Mouse (Mus musculus): ENCODE data around the gene 1700023F06Rik. TPM values are rescaled to one million over a fixed set of nuclear protein-coding genes. Genes with fewer than 3 reads are reported as not detected.
A peak's percentile ranks its signal among the peaks of the same experiment; 100 is the strongest.

1700023F06Rik gene
- polyA plus RNA-seq, 1 experiment from 2014 or later = 0.35 TPM

GRCm38 (mm10) chr11:103218517-103218901, 10.2 kb upstream of the 1700023F06Rik start:
- 0 out of 2 replicates have a peak, but pooled peaks cover 3% of the 10 kb centered on the region for H3K9me3 ChIP-seq
- H3K4me3 ChIP-seq = peak overlapping the region; percentile 67
- no peak for DNase-seq (ENCODE audit: low spot score)
- H3K4me1 ChIP-seq = peaks cover 10% of the 10 kb centered on the region
- H3K27me3 ChIP-seq (ENCODE audit: insufficient read depth, poor library complexity, severe bottlenecking) = peaks cover 52% of the 10 kb centered on the region
- H3K36me3 ChIP-seq = peaks cover 17% of the 10 kb centered on the region
- 31% methylated on average over 6 of the region's 6 CpGs for WGBS
- peak overlapping the region; percentile 59 for H3K27ac ChIP-seq

DNA sequence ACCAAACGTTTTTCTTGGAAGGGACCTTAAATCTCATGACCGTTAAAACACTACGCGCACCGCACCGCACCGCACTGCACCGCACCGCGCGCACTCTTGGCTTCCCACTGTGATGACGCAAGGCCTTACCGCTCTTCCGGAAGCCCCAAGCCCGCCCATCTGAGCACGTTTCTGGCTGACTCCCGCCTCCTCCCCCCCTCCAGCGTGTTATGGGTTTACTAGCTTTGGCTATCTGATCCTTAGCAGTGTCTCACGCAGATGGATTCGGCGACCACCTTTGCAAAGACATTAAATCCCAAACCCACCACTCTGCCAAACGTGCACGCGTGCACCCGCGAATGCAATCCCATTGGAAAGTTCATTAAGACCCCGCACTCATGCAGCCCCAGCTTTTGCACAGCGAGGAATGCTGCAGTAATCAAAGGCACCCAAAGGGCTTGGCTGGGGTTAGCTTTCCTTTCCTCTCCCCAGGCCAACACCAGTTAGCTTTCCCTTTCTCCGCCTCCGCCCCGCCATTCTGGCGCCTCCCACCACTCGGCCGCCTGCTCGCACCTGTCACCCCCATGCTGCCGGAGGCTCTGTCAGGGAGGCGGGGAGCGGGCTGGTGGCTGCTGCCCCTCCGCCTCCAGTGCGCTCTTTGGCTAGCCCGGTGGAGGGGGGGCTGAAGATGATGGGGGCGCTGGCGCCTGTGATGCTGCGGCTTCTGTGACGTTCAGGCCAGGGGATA, 9.6 kb upstream of the 1700023F06Rik start, which contains the start of gene Spata32:
TSS of gene Spata32 (minus strand) at position 643 of the 727 bp plus-strand sequence.
- Histone ChIP-seq H3K4me3 (peak within 1 kb of the TSS; percentile 67), H3K27me3 (ENCODE audit: insufficient read depth, poor library complexity, severe bottlenecking) (peaks cover 52% of the 10 kb centered on the region), H3K9me3 (0 out of 2 replicates have a peak, but pooled peaks cover 5% of the 10 kb centered on the region), H3K4me1 (peaks cover 10% of the 10 kb centered on the region), H3K36me3 (peaks cover 17% of the 10 kb centered on the region), H3K27ac (peak within 1 kb of the TSS; percentile 59)
- DNase-seq (ENCODE audit: low spot score) = peak; percentile 80
- 2% methylated on average over 45 of the region's 45 CpGs for WGBS

GRCm38 (mm10) chr11:103215355-103215754, 7.0 kb upstream of the 1700023F06Rik start:
- H3K9me3 ChIP-seq = 0 out of 2 replicates have a peak, but pooled peaks cover 5% of the 10 kb centered on the region
- peaks cover 40% of the 10 kb centered on the region for H3K27me3 ChIP-seq (ENCODE audit: insufficient read depth, poor library complexity, severe bottlenecking)
- no peak for DNase-seq (ENCODE audit: low spot score)
- no peaks in the 10 kb centered on the region for H3K36me3 ChIP-seq
- H3K27ac ChIP-seq = no peak overlapping the region
- H3K4me3 ChIP-seq = no peak overlapping the region
- H3K4me1 ChIP-seq = peaks cover 10% of the 10 kb centered on the region
- 75% methylated on average over 1 of the region's 1 CpGs for whole genome bisulfite sequencing

DNA sequence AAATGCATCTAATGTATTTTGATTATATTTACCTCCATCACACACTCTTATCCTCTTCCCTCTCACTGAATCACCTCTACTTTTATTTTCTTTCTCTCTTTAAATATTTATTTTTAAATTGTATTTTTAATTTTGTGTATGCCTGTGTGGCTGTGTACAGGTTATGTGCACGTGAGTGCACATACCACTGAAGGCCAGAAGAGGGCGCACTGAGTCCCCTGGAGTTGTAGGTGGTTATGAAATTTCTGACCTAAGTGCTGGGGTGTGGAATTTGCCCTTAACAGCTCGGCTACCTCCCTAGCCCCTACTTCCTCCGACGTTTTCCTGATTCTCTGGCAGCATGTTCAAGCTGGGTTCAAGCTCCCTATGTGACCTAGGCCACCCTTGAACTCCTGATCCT, 5.4 kb upstream of the 1700023F06Rik start:
- DNase-seq (ENCODE audit: low spot score) = no peak
- WGBS = 78% methylated on average over 5 of the region's 5 CpGs
- H3K4me1 ChIP-seq = peaks cover 10% of the 10 kb centered on the region
- H3K36me3 ChIP-seq = no peaks in the 10 kb centered on the region
- no peak overlapping the region for H3K27ac ChIP-seq
- H3K9me3 ChIP-seq = 0 out of 2 replicates have a peak, but pooled peaks cover 5% of the 10 kb centered on the region
- H3K27me3 ChIP-seq (ENCODE audit: insufficient read depth, poor library complexity, severe bottlenecking) = peaks cover 24% of the 10 kb centered on the region
- H3K4me3 ChIP-seq = no peak overlapping the region

DNA sequence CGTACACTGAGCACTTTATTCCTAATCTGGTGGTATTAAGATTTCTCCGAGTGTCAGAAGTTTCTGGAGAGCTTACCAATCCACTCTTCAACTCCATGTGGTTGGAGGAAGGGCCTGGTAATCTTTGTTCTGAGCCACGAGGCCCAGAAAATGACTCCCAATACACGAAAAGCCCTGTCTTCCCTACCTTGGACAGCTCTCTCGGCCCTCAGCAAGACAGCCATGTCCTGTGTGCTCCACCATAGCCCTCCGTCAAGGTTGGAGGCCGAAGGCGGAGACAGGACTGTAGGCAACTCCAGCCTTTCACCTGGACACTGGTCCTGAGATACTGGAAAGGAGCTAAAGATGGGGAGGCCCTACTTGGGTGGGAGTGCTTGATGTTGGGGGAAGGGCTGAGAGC, 1.9 kb upstream of the 1700023F06Rik start:
- DNase-seq (ENCODE audit: low spot score) = no peak
- no peak overlapping the region for H3K27ac ChIP-seq
- no peak overlapping the region for H3K4me3 ChIP-seq
- WGBS = 59% methylated on average over 8 of the region's 8 CpGs
- no peaks in the 10 kb centered on the region for H3K36me3 ChIP-seq
- H3K27me3 ChIP-seq (ENCODE audit: insufficient read depth, poor library complexity, severe bottlenecking) = 0 out of 2 replicates have a peak, but pooled peaks cover 4% of the 10 kb centered on the region
- H3K4me1 ChIP-seq = no peaks in the 10 kb centered on the region
- 0 out of 2 replicates have a peak, but pooled peaks cover 5% of the 10 kb centered on the region for H3K9me3 ChIP-seq

- Histone ChIP-seq H3K27ac (no peak overlapping the region), H3K36me3 (no peaks in the 10 kb centered on the region), H3K27me3 (ENCODE audit: insufficient read depth, poor library complexity, severe bottlenecking) (peaks cover 24% of the 10 kb centered on the region), H3K4me3 (no peak overlapping the region), H3K4me1 (0 out of 2 replicates have a peak, but pooled peaks cover 4% of the 10 kb centered on the region), H3K9me3 (no peaks in the 10 kb centered on the region)
- 86% methylated on average over 6 of the region's 6 CpGs for WGBS
- no peak for DNase-seq (ENCODE audit: low spot score)
These were observed 2.2 kb downstream of the 1700023F06Rik start for GRCm38 (mm10) chr11:103206203-103206602.

- no peak overlapping the region for H3K27ac ChIP-seq
- H3K9me3 ChIP-seq = no peaks in the 10 kb centered on the region
- peaks cover 62% of the 10 kb centered on the region for H3K27me3 ChIP-seq (ENCODE audit: insufficient read depth, poor library complexity, severe bottlenecking)
- DNase-seq (ENCODE audit: low spot score) = no peak
- H3K36me3 ChIP-seq = no peaks in the 10 kb centered on the region
- H3K4me1 ChIP-seq = peaks cover 25% of the 10 kb centered on the region
- H3K4me3 ChIP-seq = no peak overlapping the region
These were observed 6.0 kb downstream of the 1700023F06Rik start for GRCm38 (mm10) chr11:103202376-103202775.

DNA sequence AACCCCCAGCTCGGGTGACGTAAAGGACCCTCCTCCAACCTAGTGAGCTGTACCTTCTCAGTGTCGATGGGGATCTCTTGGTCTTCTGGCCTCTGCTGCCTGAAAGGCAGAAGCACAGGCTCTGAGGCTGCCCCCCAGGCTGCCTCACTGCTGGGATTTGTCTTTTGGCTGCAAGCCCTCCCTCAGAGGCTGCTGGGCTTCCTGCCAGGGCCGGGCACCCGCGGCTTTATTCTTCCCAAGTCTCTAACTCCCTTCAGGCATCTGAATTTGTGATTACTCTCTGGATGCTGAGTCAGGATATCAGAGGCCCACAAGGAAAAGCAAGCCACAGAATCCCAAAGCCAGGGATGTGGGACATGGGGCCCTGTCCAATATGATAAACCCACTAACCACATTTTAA, 6.7 kb downstream of the 1700023F06Rik start:
- H3K9me3 ChIP-seq = no peaks in the 10 kb centered on the region
- peaks cover 69% of the 10 kb centered on the region for H3K27me3 ChIP-seq (ENCODE audit: insufficient read depth, poor library complexity, severe bottlenecking)
- no peak overlapping the region for H3K27ac ChIP-seq
- peaks cover 25% of the 10 kb centered on the region for H3K4me1 ChIP-seq
- WGBS = 28% methylated on average over 6 of the region's 6 CpGs
- H3K36me3 ChIP-seq = no peaks in the 10 kb centered on the region
- no peak overlapping the region for H3K4me3 ChIP-seq
- no peak for DNase-seq (ENCODE audit: low spot score)

- H3K9me3 ChIP-seq = no peaks in the 10 kb centered on the region
- H3K36me3 ChIP-seq = no peaks in the 10 kb centered on the region
- peak overlapping the region; percentile 59 for H3K4me3 ChIP-seq
- H3K27ac ChIP-seq = peak overlapping the region; percentile 36; the same call in 1 of the 2 replicates
- H3K4me1 ChIP-seq = peaks cover 25% of the 10 kb centered on the region
- H3K27me3 ChIP-seq (ENCODE audit: insufficient read depth, poor library complexity, severe bottlenecking) = peaks cover 90% of the 10 kb centered on the region
- WGBS = 1% methylated on average over 59 of the region's 59 CpGs
- DNase-seq (ENCODE audit: low spot score) = no peak
These were observed 9.2 kb downstream of the 1700023F06Rik start for GRCm38 (mm10) chr11:103198911-103199803.

- 3% methylated on average over 16 of the region's 16 CpGs for WGBS
- H3K27me3 ChIP-seq (ENCODE audit: insufficient read depth, poor library complexity, severe bottlenecking) = peaks cover 99% of the 10 kb centered on the region
- H3K9me3 ChIP-seq = no peaks in the 10 kb centered on the region
- no peak for DNase-seq (ENCODE audit: low spot score)
- no peaks in the 10 kb centered on the region for H3K36me3 ChIP-seq
- peak overlapping the region; percentile 59 for H3K4me3 ChIP-seq
- H3K4me1 ChIP-seq = peaks cover 28% of the 10 kb centered on the region
- no peak overlapping the region for H3K27ac ChIP-seq
These were observed 10.0 kb downstream of the 1700023F06Rik start for GRCm38 (mm10) chr11:103198339-103198738.

DNA sequence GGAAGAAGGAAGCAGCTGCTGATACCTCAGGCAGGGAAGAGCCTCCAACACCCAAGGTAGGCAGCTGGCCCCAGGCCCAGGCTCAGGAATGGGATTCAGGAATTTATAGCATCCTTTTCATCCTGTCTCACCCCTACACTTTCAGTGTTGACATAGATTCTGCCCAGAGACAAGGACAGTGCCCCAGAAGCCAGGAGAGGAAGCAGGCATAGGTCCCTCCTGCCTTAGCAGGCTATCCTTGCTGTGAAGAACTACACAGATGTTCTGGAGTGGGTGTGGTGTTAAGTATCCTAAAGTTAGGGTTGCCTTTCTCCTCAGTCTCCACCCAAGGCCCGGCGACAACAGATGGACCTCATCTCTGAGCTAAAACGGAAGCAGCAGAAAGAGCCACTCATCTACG, 11.0 kb downstream of the 1700023F06Rik start:
- Histone ChIP-seq H3K4me1 (peaks cover 36% of the 10 kb centered on the region), H3K9me3 (no peaks in the 10 kb centered on the region), H3K4me3 (no peak overlapping the region), H3K36me3 (no peaks in the 10 kb centered on the region), H3K27ac (no peak overlapping the region), H3K27me3 (ENCODE audit: insufficient read depth, poor library complexity, severe bottlenecking) (peaks cover 99% of the 10 kb centered on the region)
- DNase-seq (ENCODE audit: low spot score) = no peak
- 77% methylated on average over 4 of the region's 4 CpGs for WGBS

DNA sequence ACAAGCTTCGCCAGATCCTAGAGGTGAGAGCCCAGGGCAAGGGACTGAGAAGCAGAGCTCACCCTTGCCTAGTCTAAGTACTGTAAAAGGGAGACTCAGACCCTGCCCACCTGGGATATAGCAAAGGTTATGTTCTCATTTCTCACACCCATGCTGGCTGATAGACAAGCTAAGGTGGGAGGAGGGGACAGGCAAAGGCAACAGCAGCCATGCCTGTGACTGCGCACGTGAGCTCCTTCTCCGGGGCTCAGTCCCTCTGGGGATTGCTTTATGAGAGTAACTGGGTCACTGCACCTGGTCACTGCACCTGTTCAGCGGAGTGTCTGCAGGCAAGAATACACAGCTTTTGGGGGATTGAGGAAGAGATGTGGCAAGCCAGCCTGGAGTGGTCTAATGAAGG, 12.7 kb downstream of the 1700023F06Rik start:
- no peak for DNase-seq (ENCODE audit: low spot score)
- no peak overlapping the region for H3K27ac ChIP-seq
- peaks cover 34% of the 10 kb centered on the region for H3K4me1 ChIP-seq
- H3K27me3 ChIP-seq (ENCODE audit: insufficient read depth, poor library complexity, severe bottlenecking) = peaks cover 100% of the 10 kb centered on the region
- no peak overlapping the region for H3K4me3 ChIP-seq
- no peaks in the 10 kb centered on the region for H3K36me3 ChIP-seq
- WGBS = 83% methylated on average over 5 of the region's 5 CpGs
- no peaks in the 10 kb centered on the region for H3K9me3 ChIP-seq

DNA sequence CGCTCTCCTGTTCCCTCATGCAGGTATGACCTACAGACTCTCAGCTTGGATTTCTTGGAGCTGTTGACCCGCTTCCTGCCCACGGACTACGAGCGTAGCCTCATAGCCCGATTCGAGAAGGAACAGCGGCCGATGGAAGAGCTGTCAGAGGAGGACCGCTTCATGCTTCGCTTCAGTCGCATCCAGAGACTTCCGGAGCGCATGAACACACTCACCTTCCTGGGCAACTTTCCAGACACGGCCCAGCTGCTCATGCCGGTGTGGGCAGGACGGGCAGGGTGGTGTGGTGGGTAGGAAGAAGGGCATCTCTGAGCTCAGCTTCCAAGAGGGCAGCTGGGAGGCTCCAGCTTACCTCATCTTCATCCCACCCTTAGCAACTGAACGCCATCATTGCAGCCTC, 13.1 kb downstream of the 1700023F06Rik start:
- no peak overlapping the region for H3K4me3 ChIP-seq
- DNase-seq (ENCODE audit: low spot score) = no peak
- 85% methylated on average over 18 of the region's 18 CpGs for WGBS

More for the DNA sequence above, 13.1 kb downstream of the 1700023F06Rik start:
- Histone ChIP-seq H3K27ac (no peak overlapping the region), H3K4me1 (peaks cover 34% of the 10 kb centered on the region), H3K27me3 (ENCODE audit: insufficient read depth, poor library complexity, severe bottlenecking) (peaks cover 100% of the 10 kb centered on the region), H3K9me3 (no peaks in the 10 kb centered on the region), H3K36me3 (no peaks in the 10 kb centered on the region)

All from heart, embryonic 10.5 days (tissue).